ENCODE assay signal across 8 mouse cellular contexts in the genomic region with DNA sequence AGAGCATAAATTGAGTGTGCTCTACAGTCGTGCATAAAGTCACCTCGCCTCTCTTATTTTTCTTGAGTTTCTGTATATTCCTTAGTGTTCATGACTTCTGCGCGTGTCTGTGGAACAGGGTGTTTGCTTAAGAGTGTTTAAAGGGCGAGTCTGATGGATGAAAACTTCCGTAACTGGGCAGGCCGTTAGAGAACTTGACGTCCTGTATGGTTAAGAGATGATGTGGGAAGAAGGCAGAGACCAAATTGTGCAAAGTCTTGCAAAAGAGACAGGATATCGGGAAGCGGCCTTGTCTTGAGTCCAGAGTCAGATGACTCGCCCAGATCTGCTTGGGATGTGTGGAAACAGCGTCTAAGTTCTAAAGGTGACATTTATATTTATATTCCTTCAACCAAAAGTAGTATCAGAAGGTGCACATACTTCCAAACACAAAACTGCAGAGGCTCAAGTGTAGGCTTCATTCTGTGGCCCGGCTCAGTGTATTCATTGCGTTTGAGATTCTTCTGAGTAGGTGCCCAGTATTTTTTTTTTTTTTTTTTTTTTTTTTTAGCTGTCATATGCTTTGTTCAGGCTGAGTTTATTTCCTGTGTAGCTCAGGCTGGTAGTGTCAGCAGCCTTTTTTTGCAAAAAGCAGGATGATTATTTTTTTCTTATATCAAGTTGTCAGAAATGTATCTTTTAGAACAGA. TPM values are rescaled to one million over a fixed set of nuclear protein-coding genes. Genes with fewer than 3 reads are reported as not detected.
DNase-seq lines count a peak whose midpoint lies in the region; ATAC-seq lines count a peak whose summit lies in the region.

No protein-coding gene starts in this region.

- H3K4me3 ChIP-seq in intestine, embryonic 16.5 days (ENCODE audit: low read length) = peak overlapping the region; percentile 73
- H3K4me3 ChIP-seq in lung, embryonic 15.5 days = peak overlapping the region; percentile 72
- H3K4me3 ChIP-seq in stomach, embryonic 15.5 days (replicated peaks) = peak overlapping the region; percentile 88

- WGBS in intestine, embryonic 16.5 days = 8% methylated on average over 14 of the region's 14 CpGs
- WGBS in lung, embryonic 15.5 days = 8% methylated on average over 14 of the region's 14 CpGs
- 12% methylated on average over 14 of the region's 14 CpGs for WGBS in stomach, embryonic 15.5 days

- DNase-seq in gastrocnemius, adult 18-20 months (ENCODE audit: low spot score) = peak; percentile 18
- no peak for DNase-seq in gastrocnemius, adult 8-10 months (ENCODE audit: low spot score in 2 of 2)
- peak; percentile 89 for DNase-seq in adipocyte (ENCODE audit: low spot score)
- DNase-seq in forelimb bud, embryonic 11.5 days (ENCODE audit: low read depth, low spot score) = peak; percentile 10
- DNase-seq in layer of hippocampus, adult 9-10 months (ENCODE audit: low spot score) = no peak

- H3K9me3 ChIP-seq in intestine, embryonic 16.5 days (ENCODE audit: control insufficient read depth, low read length) = no peaks in the 10 kb centered on the region
- H3K9me3 ChIP-seq in lung, embryonic 15.5 days = no peaks in the 10 kb centered on the region
- no peaks in the 10 kb centered on the region for H3K9me3 ChIP-seq in stomach, embryonic 15.5 days

- H3K4me1 ChIP-seq in intestine, embryonic 16.5 days (ENCODE audit: control insufficient read depth, insufficient read depth, low read length) = peaks cover 19% of the 10 kb centered on the region
- peaks cover 15% of the 10 kb centered on the region for H3K4me1 ChIP-seq in lung, embryonic 15.5 days
- H3K4me1 ChIP-seq in stomach, embryonic 15.5 days = peaks cover 10% of the 10 kb centered on the region; the same call in 1 of the 2 replicates

- no peaks in the 10 kb centered on the region; the same call in 1 of the 2 replicates for H3K36me3 ChIP-seq in intestine, embryonic 16.5 days (ENCODE audit: control insufficient read depth, insufficient read depth, low read length)
- H3K36me3 ChIP-seq in lung, embryonic 15.5 days = no peaks in the 10 kb centered on the region
- H3K36me3 ChIP-seq in stomach, embryonic 15.5 days = no peaks in the 10 kb centered on the region

- peak overlapping the region; percentile 87 for H3K9ac ChIP-seq in intestine, embryonic 16.5 days (ENCODE audit: low read depth, low read length)
- peak overlapping the region; percentile 58 for H3K9ac ChIP-seq in lung, embryonic 15.5 days
- H3K9ac ChIP-seq in stomach, embryonic 15.5 days = peak overlapping the region; percentile 62

- peak overlapping the region; percentile 63 for H3K4me2 ChIP-seq in intestine, embryonic 16.5 days (ENCODE audit: low read depth, low read length)
- peak overlapping the region; percentile 73 for H3K4me2 ChIP-seq in lung, embryonic 15.5 days
- H3K4me2 ChIP-seq in stomach, embryonic 15.5 days = peak overlapping the region; percentile 64

- ATAC-seq in intestine, embryonic 16.5 days = no peak
- ATAC-seq in lung, embryonic 15.5 days (ENCODE audit: borderline replicate concordance, extremely low read depth, low FRiP score, low TSS enrichment) = no peak
- ATAC-seq in stomach, embryonic 15.5 days (ENCODE audit: insufficient read depth, low FRiP score, low read depth) = no peak

- peak overlapping the region; percentile 97 for H3K27ac ChIP-seq in intestine, embryonic 16.5 days (ENCODE audit: low read length)
- H3K27ac ChIP-seq in lung, embryonic 15.5 days = peak overlapping the region; percentile 95
- H3K27ac ChIP-seq in stomach, embryonic 15.5 days = peak overlapping the region; percentile 89

- no peaks in the 10 kb centered on the region for H3K27me3 ChIP-seq in intestine, embryonic 16.5 days (replicated peaks; ENCODE audit: control insufficient read depth, insufficient read depth, low read length)
- H3K27me3 ChIP-seq in lung, embryonic 15.5 days = no peaks in the 10 kb centered on the region
- no peaks in the 10 kb centered on the region for H3K27me3 ChIP-seq in stomach, embryonic 15.5 days (replicated peaks)

RNA-seq across cellular contexts. Expression of gene Tmem87b, which starts 1.2 kb away (rescaled TPM):
- 10 to 100 TPM; 13.3 to 14.9 TPM for total RNA-seq in gastrocnemius, adult 18-20 months (2021)
- 10 to 100 TPM; 11.1 to 16.4 (median 14.1) TPM for total RNA-seq in gastrocnemius, adult 8-10 months (2022)
- polyA plus RNA-seq in intestine, embryonic 16.5 days (2015; fragmentation: Nextera tagmentation; extraction: Ambion mirVana) = 54.6 and 62.4 TPM in 2 replicates
- 29.5 and 31.4 TPM in 2 replicates for polyA plus RNA-seq in lung, embryonic 15.5 days (2015; fragmentation: Nextera tagmentation; extraction: Ambion mirVana)
- polyA plus RNA-seq in stomach, embryonic 15.5 days (2015; fragmentation: Nextera tagmentation; extraction: Ambion mirVana) = 33.9 and 35.5 TPM in 2 replicates

RNA-seq across cellular contexts. Expression of gene Fbln7, which starts 43.7 kb away (rescaled TPM):
- total RNA-seq in gastrocnemius, adult 18-20 months (2021) = 1 to 10 TPM; 2.0 to 3.1 TPM
- 1 to 10 TPM; 1.4 to 2.7 (median 1.8) TPM for total RNA-seq in gastrocnemius, adult 8-10 months (2022)
- 12.4 and 13.3 TPM in 2 replicates for polyA plus RNA-seq in intestine, embryonic 16.5 days (2015; fragmentation: Nextera tagmentation; extraction: Ambion mirVana)
- 8.7 and 9.1 TPM in 2 replicates for polyA plus RNA-seq in lung, embryonic 15.5 days (2015; fragmentation: Nextera tagmentation; extraction: Ambion mirVana)
- polyA plus RNA-seq in stomach, embryonic 15.5 days (2015; fragmentation: Nextera tagmentation; extraction: Ambion mirVana) = 4.7 and 4.8 TPM in 2 replicates

Comparison
In these comparisons a context has a peak if more than half of its experiments do, and no peak if none do; other contexts are left out.
1. DNase-seq: peak in gastrocnemius, adult 18-20 months (single experiment), adipocyte (single experiment) and forelimb bud, embryonic 11.5 days (single experiment); none in gastrocnemius, adult 8-10 months (0 of 2) and layer of hippocampus, adult 9-10 months (single experiment).
2. Peak in every context shown above with its lines, with median percentiles within 50 percentile points of each other: H3K27ac ChIP-seq, H3K4me2 ChIP-seq, H3K4me3 ChIP-seq and H3K9ac ChIP-seq.